Mouse (Mus musculus) layer of hippocampus, postnatal 36 days (tissue): ENCODE measurements around the gene Krtap24-1. TPM values are rescaled to one million over a fixed set of nuclear protein-coding genes. Genes with fewer than 3 reads are reported as not detected.

Experiments used
- DNase-seq, 2 experiments: peaks; one replicate each; pipeline ENCODE4 v3.0.0; 2022
- total RNA-seq, 2 experiments: library from RNA; stranded (reverse); gene quantifications; 2 replicates each; pipeline ENCODE4 v1.2.3; 2021

Krtap24-1 gene
- total RNA-seq, 2 experiments from 2014 or later = not detected

DNA sequence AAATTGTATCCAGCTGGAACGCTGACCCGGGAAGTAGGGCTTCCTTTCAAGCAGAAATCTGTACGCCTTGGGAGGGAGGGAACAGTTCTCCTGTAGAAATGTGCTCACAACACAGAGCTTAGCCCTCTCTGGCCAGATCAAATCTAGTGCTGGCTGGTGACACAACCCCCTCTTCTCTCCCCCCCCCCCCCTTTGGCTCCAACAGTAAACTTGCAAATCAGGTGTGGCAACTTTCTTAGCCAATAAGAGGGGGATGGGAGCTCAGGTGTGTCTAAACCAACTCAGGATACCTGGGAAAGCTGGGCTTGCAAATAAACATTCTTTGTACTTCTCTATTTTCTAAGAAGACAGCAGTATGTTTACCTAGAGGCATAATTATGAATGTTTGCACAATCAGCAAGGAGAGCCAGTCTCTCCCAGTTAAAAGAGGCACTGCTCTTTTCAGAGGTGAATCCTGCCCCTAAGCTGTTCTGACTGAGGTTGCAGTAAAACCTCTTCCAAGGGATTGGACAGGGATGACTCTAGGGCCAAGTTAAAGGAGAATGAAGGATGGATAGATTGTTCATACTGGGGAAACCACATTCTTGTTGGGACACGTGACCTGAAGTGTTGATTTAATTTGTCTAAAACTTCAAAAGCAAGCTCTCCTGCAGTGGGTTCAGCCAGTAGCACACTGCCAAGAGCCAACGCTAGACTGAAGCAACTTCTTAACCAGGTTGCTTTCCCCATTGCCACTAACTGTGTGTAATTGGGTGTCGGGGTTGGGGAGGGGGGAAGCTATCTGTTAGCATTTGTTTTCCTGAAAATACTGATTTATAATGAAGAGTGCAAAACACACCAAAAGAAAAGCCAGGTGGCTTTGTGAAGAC lies 48.8 kb downstream of the Krtap24-1 start, which contains the start of gene Cldn8:
TSS of gene Cldn8 (minus strand) at position 139 of the 869 bp plus-strand sequence.
- DNase-seq = no peak

DNA sequence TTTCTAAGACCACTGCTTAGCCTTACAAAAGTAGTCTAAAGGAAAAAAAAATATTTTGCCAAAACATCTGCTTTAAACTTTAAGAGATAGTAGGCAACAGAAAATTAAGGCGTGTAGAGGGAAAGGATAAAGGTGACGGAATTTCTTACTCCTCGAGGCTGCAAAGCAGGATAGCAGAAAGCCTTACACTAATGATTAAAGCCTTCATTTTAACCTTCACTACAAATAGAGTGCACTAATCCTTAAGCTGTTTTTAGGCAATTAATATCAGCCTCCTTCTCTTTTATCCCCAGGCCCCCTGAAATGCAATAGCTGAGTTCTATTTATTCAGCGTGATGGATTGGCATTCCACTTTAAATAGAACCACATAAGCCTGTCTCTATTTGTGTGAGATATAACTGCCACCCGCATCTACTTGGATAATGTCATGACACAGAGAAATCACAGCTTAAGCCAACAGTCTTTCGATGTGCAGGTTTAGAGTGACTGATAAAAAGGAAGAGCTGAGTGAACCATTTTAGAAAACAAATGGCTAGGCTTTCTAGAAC lies 50.4 kb downstream of the Krtap24-1 start:
- DNase-seq = no peak

Other genes with a start within 250 kb of the Krtap24-1 start
- gene Cldn17, start 105.3 kb downstream of the Krtap24-1 start, total RNA-seq = not detected
- gene Cldn8, start 49.1 kb downstream of the Krtap24-1 start, total RNA-seq = not detected
- gene 2310079G19Rik, start 15.4 kb upstream of the Krtap24-1 start, total RNA-seq = not detected
- not detected for gene Krtap26-1, start 35.5 kb upstream of the Krtap24-1 start, total RNA-seq
- gene Krtap27-1, start 59.4 kb upstream of the Krtap24-1 start, total RNA-seq = not detected
- gene 2310061N02Rik, start 95.7 kb upstream of the Krtap24-1 start, total RNA-seq = not detected
- not detected for gene Krtap13-1, start 116.6 kb upstream of the Krtap24-1 start, total RNA-seq
- gene Krtap13, start 139.4 kb upstream of the Krtap24-1 start, total RNA-seq = not detected
- gene 2310034C09Rik, start 146.6 kb upstream of the Krtap24-1 start, total RNA-seq = not detected
- not detected for gene 2310057N15Rik, start 161.9 kb upstream of the Krtap24-1 start, total RNA-seq
- not detected for gene Gm5965, start 165.6 kb upstream of the Krtap24-1 start, total RNA-seq
- not detected for gene Gm20741, start 199.9 kb upstream of the Krtap24-1 start, total RNA-seq
- not detected for gene Krtap15, start 207.9 kb upstream of the Krtap24-1 start, total RNA-seq
- gene Krtap14, start 213.9 kb upstream of the Krtap24-1 start, total RNA-seq = not detected